Mouse (Mus musculus) T-helper 17 cell (primary cell): ENCODE data around the gene Nfasc.

Experiments
- in situ Hi-C, 2 experiments: fragments of 300-600 bp; cut with MboI, MseI; formaldehyde crosslinking; loops; 1 replicate in 1 of 2; 2 replicates in 1 of 2; pipeline ENCODE4 v1.15.1; 2025; ENCODE audit warnings: high pct_unique_total_duplicates in 2 of 2

The Nfasc gene

GRCm38 (mm10) chr1:132741175-132741997, at the start of gene Nfasc:
Gene Nfasc, minus strand, starts transcription at chr1:132741797.
- in situ Hi-C loops: no loop called here

- in situ Hi-C loops: no loop called here
These were observed 49.5 kb upstream of the Nfasc start for GRCm38 (mm10) chr1:132791049-132791448.

- in situ Hi-C loops: no loop called here
These were observed 45.3 kb upstream of the Nfasc start for GRCm38 (mm10) chr1:132786866-132787265.

- in situ Hi-C loops: no loop called here
These were observed 40.2 kb upstream of the Nfasc start for GRCm38 (mm10) chr1:132781607-132782445.

GRCm38 (mm10) chr1:132780961-132781360, 39.4 kb upstream of the Nfasc start:
- in situ Hi-C loops: no loop called here

- in situ Hi-C loops: no loop called here
These were observed 38.7 kb upstream of the Nfasc start for GRCm38 (mm10) chr1:132780254-132780653.

- in situ Hi-C loops: no loop called here
These were observed 33.4 kb upstream of the Nfasc start for GRCm38 (mm10) chr1:132774959-132775358.

GRCm38 (mm10) chr1:132771377-132771776, 29.8 kb upstream of the Nfasc start:
- in situ Hi-C loops: no loop called here

- in situ Hi-C loops: loop anchor here in 1 of 2 experiments (10.0 kb wide), 1 partner anchor 325 kb away; no protein-coding TSS in a partner anchor
These were observed 28.0 kb upstream of the Nfasc start for GRCm38 (mm10) chr1:132769559-132769958.

- in situ Hi-C loops: loop anchor here in 1 of 2 experiments (10.0 kb wide), 1 partner anchor 327 kb away; no protein-coding TSS in a partner anchor
These were observed 25.8 kb upstream of the Nfasc start for GRCm38 (mm10) chr1:132767422-132767821.

- in situ Hi-C loops: loop anchor here in 1 of 2 experiments (10.0 kb wide), 1 partner anchor 329 kb away; no protein-coding TSS in a partner anchor
These were observed 24.5 kb upstream of the Nfasc start for GRCm38 (mm10) chr1:132765887-132766651.

GRCm38 (mm10) chr1:132765222-132765621, 23.6 kb upstream of the Nfasc start:
- in situ Hi-C loops: loop anchor here in 1 of 2 experiments (10.0 kb wide), 1 partner anchor 330 kb away; no protein-coding TSS in a partner anchor

GRCm38 (mm10) chr1:132759390-132759789, 17.8 kb upstream of the Nfasc start:
- in situ Hi-C loops: loop anchor here in 1 of 2 experiments (5.0 to 10.0 kb wide), 2 partner anchors 203 to 325 kb away; no protein-coding TSS in a partner anchor

GRCm38 (mm10) chr1:132758656-132759370, 17.2 kb upstream of the Nfasc start:
- in situ Hi-C loops: loop anchor here in 1 of 2 experiments (5.0 to 10.0 kb wide), 2 partner anchors 203 to 326 kb away; no protein-coding TSS in a partner anchor

GRCm38 (mm10) chr1:132755211-132755610, 13.6 kb upstream of the Nfasc start:
- in situ Hi-C loops: loop anchor here in 1 of 2 experiments (5.0 to 10.0 kb wide), 2 partner anchors 207 to 330 kb away; no protein-coding TSS in a partner anchor

- in situ Hi-C loops: no loop called here
These were observed 7.8 kb upstream of the Nfasc start for GRCm38 (mm10) chr1:132749217-132749884.

GRCm38 (mm10) chr1:132746302-132746701, 4.7 kb upstream of the Nfasc start:
- in situ Hi-C loops: no loop called here

GRCm38 (mm10) chr1:132745636-132746035, 4.0 kb upstream of the Nfasc start:
- in situ Hi-C loops: no loop called here

- in situ Hi-C loops: no loop called here
These were observed 2.5 kb downstream of the Nfasc start for GRCm38 (mm10) chr1:132739077-132739521.

GRCm38 (mm10) chr1:132736171-132736570, 5.4 kb downstream of the Nfasc start:
- in situ Hi-C loops: no loop called here
